Mouse (Mus musculus): ENCODE data around the gene Abhd15.

DNA sequence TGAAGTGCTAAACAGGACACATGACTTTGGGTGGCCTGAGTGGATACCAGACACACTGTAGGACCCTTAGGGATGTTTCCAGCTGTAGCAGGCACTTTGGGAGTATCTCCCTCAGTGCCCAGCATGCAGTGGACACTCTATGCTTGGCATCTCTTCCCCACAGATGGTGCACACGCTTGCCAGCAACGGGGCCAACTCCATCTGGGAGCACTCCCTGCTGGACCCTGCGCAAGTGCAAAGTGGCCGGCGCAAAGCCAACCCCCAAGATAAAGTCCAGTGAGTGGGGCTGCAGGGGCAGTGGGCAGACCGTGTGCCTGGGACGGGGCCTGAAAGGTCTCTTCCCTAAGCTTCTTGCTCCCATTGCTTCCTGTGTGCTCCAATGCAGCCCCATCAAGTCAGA, 15.6 kb upstream of the Abhd15 start:
- TF ChIP-seq USF1 (IDR thresholded peaks at IDR 0.05; ENCODE audit: low read depth) (no peak), CTCF (IDR thresholded peaks at IDR 0.05; ENCODE audit: control insufficient read depth, insufficient read depth, insufficient read length) (no peak), MAX (IDR thresholded peaks at IDR 0.05) (no peak), MYOD1 (IDR thresholded peaks at IDR 0.05; ENCODE audit: control insufficient read depth, insufficient read length, low read depth) (no peak), CEBPB (IDR thresholded peaks at IDR 0.05; ENCODE audit: low read depth) (no peak), MYOG (IDR thresholded peaks at IDR 0.05; ENCODE audit: control insufficient read depth, extremely low read depth, insufficient read length) (no peak), FOSL1 (IDR thresholded peaks at IDR 0.05; ENCODE audit: insufficient read depth, low read length, poor library complexity, severe bottlenecking) (no peak)

Data from C2C12 (cell line).